Mouse (Mus musculus) lung, embryonic 14.5 days (tissue): ENCODE measurements around the gene Tnik. TPM values are rescaled to one million over a fixed set of nuclear protein-coding genes. Genes with fewer than 3 reads are reported as not detected.

Experiments
- ATAC-seq: fragments of 200-750 bp; cut with Nextera tagmentation; 2 replicates; pipeline ENCODE4 v1.8.0; 2017; ENCODE audit warnings: mild to moderate bottlenecking, moderate TSS enrichment, moderate library complexity; ENCODE audit not compliant: insufficient read depth
- DNase-seq: peaks from one replicate; pipeline ENCODE4 v3.0.0-alpha.2; 2015
- H3K27ac ChIP-seq: fragments of 300-500 bp; sonication (generic); 2 replicates; pipeline ENCODE4 v1.5.1; 2014; ENCODE audit warnings: low read depth, mild to moderate bottlenecking, moderate library complexity
- H3K27me3 ChIP-seq: fragments of 300-500 bp; sonication (generic); 2 replicates; pipeline ENCODE4 v1.6.1; 2014; ENCODE audit warnings: low read length, control low read depth; ENCODE audit not compliant: insufficient read depth
- H3K36me3 ChIP-seq: fragments of 300-500 bp; sonication (generic); 2 replicates; pipeline ENCODE4 v1.6.1; 2014; ENCODE audit warnings: control low read depth; ENCODE audit not compliant: insufficient read depth
- H3K4me1 ChIP-seq: fragments of 300-500 bp; sonication (generic); 2 replicates; pipeline ENCODE4 v1.6.1; 2014; ENCODE audit warnings: antibody characterized with exemption, control low read depth; ENCODE audit not compliant: insufficient read depth
- H3K4me2 ChIP-seq: fragments of 300-500 bp; sonication (generic); 2 replicates; pipeline ENCODE4 v1.6.1; 2014; ENCODE audit warnings: mild to moderate bottlenecking
- H3K4me3 ChIP-seq: fragments of 300-500 bp; sonication (generic); 2 replicates; pipeline ENCODE4 v1.5.1; 2014; ENCODE audit warnings: low read depth, low read length
- H3K9ac ChIP-seq: fragments of 300-500 bp; sonication (generic); 2 replicates; pipeline ENCODE4 v1.6.1; 2014
- H3K9me3 ChIP-seq: fragments of 300-500 bp; sonication (generic); 2 replicates; pipeline ENCODE4 v1.6.1; 2016; ENCODE audit warnings: low read depth, low read length, control low read depth
- CTCF ChIP-seq: IDR thresholded peaks from 2 replicates; pipeline ENCODE4 v1.5.1; 2016; ENCODE audit warnings: antibody characterized with exemption, low read depth
- WGBS: fragments of 180-500 bp; shearing (Covaris S2); extraction: QIAGEN DNeasy Blood & Tissue Kit; methylation state at CpG from one replicate; pipeline ENCODE4 v1.1.7; 2014; 5-methylcytosine and 5-hydroxymethylcytosine counted together
- polyA plus RNA-seq: library from polyadenylated mRNA; unstranded; fragments of >200 nt; fragmentation: Nextera tagmentation; extraction: Ambion mirVana; gene quantifications from 2 replicates; pipeline ENCODE4 v1.2.1, GENCODE M21; 2014

The Tnik gene
- polyA plus RNA-seq, 1 experiment from 2014 or later, result 13.6 TPM

GRCm38 (mm10) chr3:28388540-28388939, 125.5 kb downstream of the Tnik start:
- H3K4me3 ChIP-seq, result no peak overlapping the region
- no peaks in the 10 kb centered on the region for H3K4me1 ChIP-seq
- ATAC-seq (no peak), DNase-seq (no peak)
- no peaks in the 10 kb centered on the region for H3K9me3 ChIP-seq
- no peak for TF ChIP-seq CTCF
- WGBS, result 79% methylated on average over 3 of the region's 3 CpGs
- H3K27me3 ChIP-seq, result no peaks in the 10 kb centered on the region
- H3K9ac ChIP-seq, result no peak overlapping the region
- H3K27ac ChIP-seq, result no peak overlapping the region
- H3K36me3 ChIP-seq, result no peaks in the 10 kb centered on the region
- no peak overlapping the region for H3K4me2 ChIP-seq

DNA sequence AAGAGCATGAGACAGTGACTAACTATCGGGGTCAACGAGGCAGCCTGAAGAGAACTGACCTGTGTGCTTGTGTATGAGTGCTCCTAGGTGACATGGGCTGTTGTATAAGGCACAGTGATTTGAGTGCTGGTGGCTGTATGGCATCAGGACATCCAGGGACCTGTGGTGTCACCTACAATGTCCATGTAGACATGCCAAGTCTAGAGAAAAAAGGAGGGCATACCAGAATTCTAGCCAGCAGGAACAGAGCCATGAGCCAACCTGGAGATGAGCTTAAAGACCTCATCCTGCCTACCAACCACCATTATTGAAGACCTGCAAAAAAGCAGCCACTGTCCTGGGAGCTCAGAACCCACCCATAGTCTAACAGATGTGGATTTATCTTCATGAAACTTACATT, 127.2 kb downstream of the Tnik start:
- no peak overlapping the region for H3K9ac ChIP-seq
- H3K4me1 ChIP-seq, result no peaks in the 10 kb centered on the region
- H3K36me3 ChIP-seq, result no peaks in the 10 kb centered on the region
- no peak for DNase-seq
- H3K27ac ChIP-seq, result no peak overlapping the region
- TF ChIP-seq CTCF, result no peak
- no peak overlapping the region for H3K4me3 ChIP-seq
- H3K27me3 ChIP-seq, result no peaks in the 10 kb centered on the region
- 97% methylated on average over 2 of the region's 2 CpGs for WGBS
- H3K9me3 ChIP-seq, result no peaks in the 10 kb centered on the region
- H3K4me2 ChIP-seq, result no peak overlapping the region
- no peak for ATAC-seq

DNA sequence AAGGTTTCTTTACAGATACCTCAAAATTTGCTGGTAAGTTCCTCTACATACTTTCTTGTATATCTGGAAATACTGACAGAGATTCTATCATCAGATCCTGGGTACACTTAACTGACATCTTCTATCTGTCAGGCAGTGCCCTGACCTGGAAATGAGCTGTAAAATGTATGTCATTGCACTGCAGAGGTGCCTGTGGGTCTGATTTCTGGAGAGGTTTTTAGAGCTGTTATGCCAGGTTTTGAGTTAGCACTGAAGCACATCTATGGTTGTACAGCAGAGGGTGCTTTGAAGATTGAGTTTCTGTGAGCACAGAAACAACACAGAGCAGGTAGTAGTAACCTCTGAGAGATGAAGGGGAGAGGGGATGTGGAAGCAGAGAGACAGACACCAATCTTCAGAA, 129.5 kb downstream of the Tnik start:
- ATAC-seq, result no peak
- no peaks in the 10 kb centered on the region for H3K27me3 ChIP-seq
- H3K27ac ChIP-seq, result no peak overlapping the region
- no peak for DNase-seq
- no peak overlapping the region for H3K4me3 ChIP-seq
- no peaks in the 10 kb centered on the region for H3K4me1 ChIP-seq
- no peaks in the 10 kb centered on the region for H3K36me3 ChIP-seq
- H3K4me2 ChIP-seq, result no peak overlapping the region
- H3K9ac ChIP-seq, result no peak overlapping the region
- TF ChIP-seq CTCF, result no peak
- H3K9me3 ChIP-seq, result no peaks in the 10 kb centered on the region

DNA sequence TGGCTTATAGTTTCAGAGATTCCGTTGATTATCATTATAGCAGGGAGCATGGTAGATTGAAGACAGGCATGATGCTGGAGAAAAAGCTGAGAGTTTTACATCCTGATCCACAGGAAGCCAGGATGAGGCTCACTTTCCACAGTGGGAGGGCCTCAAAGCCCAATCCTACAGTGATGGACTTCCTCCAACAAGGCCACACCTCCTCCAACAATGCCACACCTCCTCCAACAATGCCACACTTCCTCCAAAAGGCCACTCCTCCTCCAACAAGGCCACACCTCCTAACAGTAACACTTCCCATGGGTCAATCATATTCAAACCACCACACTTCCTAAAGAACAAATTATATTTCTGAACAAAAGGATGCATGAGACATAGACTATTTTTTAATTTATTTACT, 135.8 kb downstream of the Tnik start:
- H3K36me3 ChIP-seq, result no peaks in the 10 kb centered on the region
- H3K4me1 ChIP-seq, result no peaks in the 10 kb centered on the region
- no peaks in the 10 kb centered on the region for H3K27me3 ChIP-seq
- no peak overlapping the region for H3K4me2 ChIP-seq
- DNase-seq, result no peak
- 95% methylated on average over 1 of the region's 1 CpGs for WGBS
- no peaks in the 10 kb centered on the region for H3K9me3 ChIP-seq
- TF ChIP-seq CTCF, result no peak
- no peak for ATAC-seq
- no peak overlapping the region for H3K4me3 ChIP-seq
- H3K27ac ChIP-seq, result no peak overlapping the region
- H3K9ac ChIP-seq, result no peak overlapping the region

- no peak overlapping the region for H3K4me2 ChIP-seq
- no peak overlapping the region for H3K4me3 ChIP-seq
- H3K27ac ChIP-seq, result no peak overlapping the region
- H3K36me3 ChIP-seq, result no peaks in the 10 kb centered on the region
- H3K9ac ChIP-seq, result no peak overlapping the region
- H3K27me3 ChIP-seq, result no peaks in the 10 kb centered on the region
- H3K4me1 ChIP-seq, result no peaks in the 10 kb centered on the region
- TF ChIP-seq CTCF, result no peak
- H3K9me3 ChIP-seq, result no peaks in the 10 kb centered on the region
- WGBS, result 80% methylated on average over 9 of the region's 9 CpGs
- ATAC-seq, result no peak
- no peak for DNase-seq
Observed at GRCm38 (mm10) chr3:28399593-28400216, 136.7 kb downstream of the Tnik start.

DNA sequence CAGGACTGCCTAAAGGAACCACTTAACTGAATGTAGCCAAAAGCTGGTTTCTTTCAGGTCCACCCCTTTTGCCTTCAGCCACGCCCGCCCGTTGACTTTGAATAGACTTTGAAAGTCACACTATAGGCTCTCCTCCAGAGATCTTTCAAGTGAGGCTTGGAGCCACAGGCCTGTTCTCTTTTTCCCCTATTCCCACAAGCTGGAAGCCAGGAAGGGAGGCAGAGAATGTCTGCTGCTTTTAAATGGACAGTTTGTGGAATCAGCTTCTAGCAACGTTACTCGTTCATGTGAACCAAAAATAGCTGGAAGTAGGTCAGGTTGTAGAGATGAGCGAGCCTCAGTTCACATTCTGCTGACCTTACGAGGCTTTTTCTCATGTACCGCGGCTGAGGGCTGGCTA, 138.3 kb downstream of the Tnik start:
- no peaks in the 10 kb centered on the region for H3K27me3 ChIP-seq
- no peak overlapping the region for H3K9ac ChIP-seq
- DNase-seq (no peak), ATAC-seq (no peak)
- no peaks in the 10 kb centered on the region for H3K9me3 ChIP-seq
- H3K4me3 ChIP-seq, result no peak overlapping the region
- TF ChIP-seq CTCF, result no peak
- H3K4me1 ChIP-seq, result no peaks in the 10 kb centered on the region
- H3K36me3 ChIP-seq, result no peaks in the 10 kb centered on the region
- 63% methylated on average over 9 of the region's 9 CpGs for WGBS
- H3K27ac ChIP-seq, result no peak overlapping the region
- H3K4me2 ChIP-seq, result no peak overlapping the region

- 59% methylated on average over 6 of the region's 6 CpGs for WGBS
- Histone ChIP-seq H3K4me3 (no peak overlapping the region), H3K9me3 (no peaks in the 10 kb centered on the region), H3K4me1 (no peaks in the 10 kb centered on the region), H3K36me3 (no peaks in the 10 kb centered on the region), H3K9ac (no peak overlapping the region), H3K4me2 (no peak overlapping the region), H3K27ac (no peak overlapping the region), H3K27me3 (no peaks in the 10 kb centered on the region)
- no peak for ATAC-seq
- no peak for DNase-seq
- no peak for TF ChIP-seq CTCF
Observed at GRCm38 (mm10) chr3:28402221-28402620, 139.2 kb downstream of the Tnik start.

DNA sequence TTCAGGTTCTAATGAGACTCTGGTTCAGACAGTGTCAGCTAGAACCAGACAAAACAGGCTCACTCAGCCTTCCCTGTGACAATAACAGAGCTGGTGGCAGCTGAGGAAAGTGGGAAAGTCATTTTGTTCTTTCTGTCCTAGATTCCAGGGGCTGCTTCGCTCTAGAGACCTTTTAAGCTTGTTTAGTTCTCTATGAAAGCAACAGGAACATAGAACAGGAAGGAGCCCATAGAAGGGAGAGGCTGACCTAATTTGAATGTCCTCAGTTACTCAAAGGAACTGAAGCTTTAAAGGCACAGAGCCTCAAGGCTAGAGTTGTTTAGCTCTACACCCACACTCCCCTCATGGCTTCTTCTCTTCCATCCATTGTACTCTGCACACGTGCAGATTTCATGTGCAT, 142.4 kb downstream of the Tnik start:
- TF ChIP-seq CTCF, result no peak
- Histone ChIP-seq H3K36me3 (no peaks in the 10 kb centered on the region), H3K9me3 (no peaks in the 10 kb centered on the region), H3K4me1 (no peaks in the 10 kb centered on the region), H3K9ac (no peak overlapping the region), H3K4me2 (no peak overlapping the region), H3K27ac (no peak overlapping the region), H3K4me3 (no peak overlapping the region), H3K27me3 (no peaks in the 10 kb centered on the region)
- WGBS, result 82% methylated on average over 2 of the region's 2 CpGs
- no peak for DNase-seq
- ATAC-seq, result no peak
